Mouse (Mus musculus) stomach, postnatal 0 days (tissue): ENCODE results near the gene Ifnl2.

ENCODE experiments used
- CTCF ChIP-seq: IDR thresholded peaks from 2 replicates; pipeline ENCODE4 v1.5.1; 2016; ENCODE audit warnings: antibody characterized with exemption, low read depth, mild to moderate bottlenecking, moderate library complexity
- EP300 ChIP-seq: optimal IDR thresholded peaks from 2 replicates; pipeline ENCODE3; 2016; ENCODE audit warnings: antibody characterized with exemption

DNA sequence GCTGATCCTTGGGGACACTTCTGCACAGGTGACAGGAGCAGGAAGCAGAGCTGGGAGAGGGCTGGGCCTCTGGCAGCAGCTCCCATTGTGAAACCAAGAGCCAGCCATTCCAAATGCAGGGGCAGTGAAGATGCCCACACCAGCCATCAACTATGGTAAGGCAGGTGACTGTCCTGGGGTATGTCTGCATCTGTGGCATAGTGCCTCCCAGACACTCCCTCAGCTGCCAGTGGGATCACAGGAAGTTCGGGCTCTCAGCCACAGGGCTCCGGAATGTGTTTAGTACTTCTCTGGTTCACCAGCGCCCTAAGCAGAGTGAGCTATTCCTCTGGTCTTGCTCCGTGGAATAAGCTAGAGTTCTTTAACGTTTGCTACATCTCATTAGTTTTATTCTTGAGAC, 46.8 kb upstream of the Ifnl2 start:
- TF ChIP-seq CTCF = no peak
- no peak for TF ChIP-seq EP300
